7 mouse cellular contexts compared by ENCODE assay signal in genomic region chr15:81522036-81522751, GRCm38 (mm10). TPM values are rescaled to one million over a fixed set of nuclear protein-coding genes. Genes with fewer than 3 reads are reported as not detected.
DNase-seq lines count a peak whose midpoint lies in the region; ATAC-seq lines count a peak whose summit lies in the region.

No protein-coding gene starts in this region.

- WGBS in forebrain, embryonic 15.5 days: under 1% methylated on average over 38 of the region's 38 CpGs
- WGBS in hindbrain, embryonic 11.5 days: under 1% methylated on average over 38 of the region's 38 CpGs

- H3K4me2 ChIP-seq in forebrain, embryonic 15.5 days (replicated peaks): peak overlapping the region; percentile 70
- H3K4me2 ChIP-seq in hindbrain, embryonic 11.5 days (replicated peaks; ENCODE audit: low read depth, low read length): peak overlapping the region; percentile 89

- H3K27me3 ChIP-seq in forebrain, embryonic 15.5 days: no peaks in the 10 kb centered on the region
- 0 out of 2 replicates have a peak, but pooled peaks cover 3% of the 10 kb centered on the region for H3K27me3 ChIP-seq in hindbrain, embryonic 11.5 days (ENCODE audit: control insufficient read depth, insufficient read depth, low read length)

- H3K4me1 ChIP-seq in forebrain, embryonic 15.5 days: peaks cover 11% of the 10 kb centered on the region
- no peaks in the 10 kb centered on the region for H3K4me1 ChIP-seq in hindbrain, embryonic 11.5 days (replicated peaks; ENCODE audit: control insufficient read depth, insufficient read depth, low read length)

- H3K9ac ChIP-seq in forebrain, embryonic 15.5 days (replicated peaks): peak overlapping the region; percentile 49
- peak overlapping the region; percentile 71 for H3K9ac ChIP-seq in hindbrain, embryonic 11.5 days (ENCODE audit: low read depth, low read length)

- peak; percentile 62 for DNase-seq in NIH3T3 (ENCODE audit: low read depth)
- DNase-seq in cerebellum, adult 11-12 months: peak; percentile 61
- peak; percentile 67 for DNase-seq in hindbrain, embryonic 11.5 days (ENCODE audit: low spot score)
- peak; percentile 21 for DNase-seq in left cerebral cortex, postnatal 36 days (ENCODE audit: low spot score in 2 of 2)
- peak; percentile 78 for DNase-seq in skeletal muscle tissue, adult 2 months (ENCODE audit: low read depth, low spot score)

- no peaks in the 10 kb centered on the region for H3K36me3 ChIP-seq in forebrain, embryonic 15.5 days
- H3K36me3 ChIP-seq in hindbrain, embryonic 11.5 days (ENCODE audit: control insufficient read depth, insufficient read depth, low read length): no peaks in the 10 kb centered on the region

- peak overlapping the region; percentile 46 for H3K4me3 ChIP-seq in forebrain, embryonic 15.5 days
- peak overlapping the region; percentile 58 for H3K4me3 ChIP-seq in hindbrain, embryonic 11.5 days (ENCODE audit: low read depth, low read length)

- peak; percentile 36 for ATAC-seq in forebrain, embryonic 15.5 days (replicated peaks)
- ATAC-seq in hindbrain, embryonic 11.5 days (ENCODE audit: low FRiP score): 0 out of 2 replicates have a peak, but pooled peaks have one; percentile 18
- ATAC-seq in megakaryocyte-erythroid progenitor cell, adult 5-6 weeks (replicated peaks; ENCODE audit: low FRiP score, low TSS enrichment, poor library complexity, severe bottlenecking): peak; percentile 71

- intact Hi-C loops in left cerebral cortex, postnatal 36 days (cut with DNase I): loop anchor here (2.0 kb wide), 1 partner anchor 65 kb away; no protein-coding TSS in a partner anchor

- peak overlapping the region; percentile 66 for H3K27ac ChIP-seq in forebrain, embryonic 15.5 days (replicated peaks)
- peak overlapping the region; percentile 89 for H3K27ac ChIP-seq in hindbrain, embryonic 11.5 days (ENCODE audit: low read depth, low read length)

- no peaks in the 10 kb centered on the region for H3K9me3 ChIP-seq in forebrain, embryonic 15.5 days
- no peaks in the 10 kb centered on the region for H3K9me3 ChIP-seq in hindbrain, embryonic 11.5 days (ENCODE audit: control insufficient read depth, low read length)

RNA-seq across cellular contexts. Expression of gene Rbx1, which starts 56.1 kb away (rescaled TPM):
- polyA plus RNA-seq in forebrain, embryonic 15.5 days (2015; fragmentation: Nextera tagmentation; extraction: Ambion mirVana): 492 and 524 TPM in 2 replicates
- polyA plus RNA-seq in hindbrain, embryonic 11.5 days (2014; fragmentation: Nextera tagmentation; extraction: Ambion mirVana): 531 and 563 TPM in 2 replicates
- total RNA-seq in left cerebral cortex, postnatal 36 days (2021): 100 to 1,000 TPM; 134 to 137 TPM
- 220 and 236 TPM in 2 replicates for total RNA-seq in megakaryocyte-erythroid progenitor cell, adult 5-6 weeks (2014; fragmentation: Nextera tagmentation)
- total RNA-seq in megakaryocyte-erythroid progenitor cell, adult 5-6 weeks (2017): 168 and 201 TPM in 2 replicates

Comparison
In these comparisons a context has a peak if more than half of its experiments do, and no peak if none do; other contexts are left out.
1. Peak in every context shown above with its lines: DNase-seq, ATAC-seq, H3K4me3 ChIP-seq and H3K27ac ChIP-seq.
2. DNase-seq: peak in every context shown above with its lines; median percentile 78 in skeletal muscle tissue, adult 2 months; 67 in hindbrain, embryonic 11.5 days; 62 in NIH3T3; 61 in cerebellum, adult 11-12 months; 21 in left cerebral cortex, postnatal 36 days.
3. ATAC-seq: peak in every context shown above with its lines; median percentile 71 in megakaryocyte-erythroid progenitor cell, adult 5-6 weeks; 36 in forebrain, embryonic 15.5 days; 18 in hindbrain, embryonic 11.5 days.